Mouse (Mus musculus) embryonic facial prominence, embryonic 10.5 days (tissue): ENCODE measurements around the gene Rhox4b. TPM values are rescaled to one million over a fixed set of nuclear protein-coding genes. Genes with fewer than 3 reads are reported as not detected.
"Not testable (repeated sequence)": the region's sequence is repeated elsewhere in the genome, so short reads cannot be mapped to it uniquely, and the experiment has no call there.

Source experiments
- DNase-seq: peaks from one replicate; pipeline ENCODE4 v3.0.0-alpha.2; 2017; ENCODE audit warnings: low spot score
- H3K27ac ChIP-seq: fragments of 300-500 bp; sonication (generic); replicated peaks from 2 replicates; pipeline ENCODE4 v1.5.1; 2016; ENCODE audit warnings: mild to moderate bottlenecking
- H3K27me3 ChIP-seq: fragments of 300-500 bp; sonication (generic); replicated peaks from 2 replicates; pipeline ENCODE4 v1.6.1; 2016; ENCODE audit warnings: low read depth, mild to moderate bottlenecking; ENCODE audit not compliant: poor library complexity, severe bottlenecking
- H3K36me3 ChIP-seq: fragments of 300-500 bp; sonication (generic); replicated peaks from 2 replicates; pipeline ENCODE4 v1.6.1; 2016; ENCODE audit warnings: mild to moderate bottlenecking, moderate library complexity
- H3K4me1 ChIP-seq: fragments of 300-500 bp; sonication (generic); 2 replicates; pipeline ENCODE4 v1.6.1; 2016
- H3K4me3 ChIP-seq: fragments of 300-500 bp; sonication (generic); 2 replicates; pipeline ENCODE4 v1.5.1; 2016; ENCODE audit warnings: mild to moderate bottlenecking, moderate library complexity
- H3K9me3 ChIP-seq: fragments of 300-500 bp; sonication (generic); 2 replicates; pipeline ENCODE4 v1.6.1; 2016; ENCODE audit warnings: mild to moderate bottlenecking
- WGBS: fragments of 180-500 bp; shearing (Covaris S2); methylation state at CpG from one replicate; pipeline ENCODE4 v1.1.7; 2016; 5-methylcytosine and 5-hydroxymethylcytosine counted together
- polyA plus RNA-seq: library from polyadenylated mRNA; unstranded; fragments of >200 nt; fragmentation: Nextera tagmentation; extraction: Ambion mirVana; gene quantifications from 2 replicates; pipeline ENCODE4 v1.2.1, GENCODE M21; 2016

Rhox4b gene
- 0.64 and 0.68 TPM in 2 replicates for polyA plus RNA-seq

GRCm38 (mm10) chrX:37432194-37432593 is at the start of gene Rhox4b:
Rhox4b (plus strand) TSS chrX:37432494.
- H3K27me3 ChIP-seq, H3K4me1 ChIP-seq, H3K9me3 ChIP-seq, H3K4me3 ChIP-seq, H3K36me3 ChIP-seq, DNase-seq, H3K27ac ChIP-seq: not testable (repeated sequence)
- WGBS, result 85% methylated on average over 14 of the region's 15 CpGs

GRCm38 (mm10) chrX:37390548-37390947 is 41.7 kb upstream of the Rhox4b start, which contains the start of gene Rhox4a2:
Rhox4a2 (plus strand) TSS chrX:37390848.
- not testable (repeated sequence) for H3K4me1 ChIP-seq, DNase-seq, H3K27me3 ChIP-seq, H3K9me3 ChIP-seq, H3K36me3 ChIP-seq, H3K4me3 ChIP-seq, H3K27ac ChIP-seq
- 90% methylated on average over 9 of the region's 16 CpGs for WGBS

- H3K27ac ChIP-seq, H3K4me1 ChIP-seq, DNase-seq, H3K36me3 ChIP-seq, H3K4me3 ChIP-seq, H3K9me3 ChIP-seq, H3K27me3 ChIP-seq: not testable (repeated sequence)
- WGBS, result no CpG with 5 or more reads among the region's 9 CpGs
Observed at GRCm38 (mm10) chrX:37411767-37412166, 20.5 kb upstream of the Rhox4b start, which contains the start of gene Rhox2b. Rhox2b (plus strand) TSS chrX:37412067.

- H3K36me3 ChIP-seq, H3K4me3 ChIP-seq, H3K27ac ChIP-seq, DNase-seq, H3K9me3 ChIP-seq, H3K4me1 ChIP-seq, H3K27me3 ChIP-seq: not testable (repeated sequence)
- 97% methylated on average over 8 of the region's 10 CpGs for WGBS
Observed at GRCm38 (mm10) chrX:37453380-37453779, 21.1 kb downstream of the Rhox4b start, which contains the start of gene Rhox2c. Rhox2c (plus strand) TSS chrX:37453680.

- not testable (repeated sequence) for H3K27ac ChIP-seq
- WGBS, result 92% methylated on average over 3 of the region's 4 CpGs
Observed at GRCm38 (mm10) chrX:37458285-37458684, 26.0 kb downstream of the Rhox4b start, which contains the start of gene Rhox3c. Rhox3c (plus strand) TSS chrX:37458585.

GRCm38 (mm10) chrX:37480037-37480436 is 47.7 kb downstream of the Rhox4b start, which contains the start of gene Rhox4c:
Rhox4c (plus strand) TSS chrX:37480337.
- H3K36me3 ChIP-seq, H3K4me3 ChIP-seq, DNase-seq, H3K27ac ChIP-seq, H3K9me3 ChIP-seq, H3K4me1 ChIP-seq, H3K27me3 ChIP-seq: not testable (repeated sequence)
- 93% methylated on average over 14 of the region's 14 CpGs for WGBS

More at GRCm38 (mm10) chrX:37458285-37458684, 26.0 kb downstream of the Rhox4b start, which contains the start of gene Rhox3c:
- not testable (repeated sequence) for H3K4me1 ChIP-seq, H3K4me3 ChIP-seq, H3K27me3 ChIP-seq, H3K36me3 ChIP-seq, DNase-seq, H3K9me3 ChIP-seq

Other genes starting within 250 kb of the Rhox4b start
- 365 and 368 TPM in 2 replicates for gene Ndufa1, start 241.3 kb upstream of the Rhox4b start, polyA plus RNA-seq
- 11.3 and 11.8 TPM in 2 replicates for gene Rnf113a1, start 241.2 kb upstream of the Rhox4b start, polyA plus RNA-seq
- gene Gm9, start 221.5 kb upstream of the Rhox4b start, polyA plus RNA-seq, result not detected in 2 replicates
- gene Rhox1, start 210.2 kb upstream of the Rhox4b start, polyA plus RNA-seq, result not detected in 2 replicates
- gene Rhox2a, start 187.5 kb upstream of the Rhox4b start, polyA plus RNA-seq, result not detected in 2 replicates
- gene Rhox3a, start 182.6 kb upstream of the Rhox4b start, polyA plus RNA-seq, result not detected in 2 replicates
- not detected in 2 replicates for gene Rhox4a, start 167.2 kb upstream of the Rhox4b start, polyA plus RNA-seq
- not detected in 2 replicates for gene Rhox3a2, start 52.5 kb upstream of the Rhox4b start, polyA plus RNA-seq
- gene Rhox4a2, start 41.6 kb upstream of the Rhox4b start, polyA plus RNA-seq, result 1.9 and 2.0 TPM in 2 replicates
- not detected in 2 replicates for gene Rhox2b, start 20.4 kb upstream of the Rhox4b start, polyA plus RNA-seq
- 0.48 TPM in 1 of 2 replicates, not detected in the other for gene Rhox2c, start 21.2 kb downstream of the Rhox4b start, polyA plus RNA-seq
- gene Rhox3c, start 26.1 kb downstream of the Rhox4b start, polyA plus RNA-seq, result not detected in 2 replicates
- not detected in 2 replicates for gene Rhox4c, start 47.8 kb downstream of the Rhox4b start, polyA plus RNA-seq
- not detected in 2 replicates for gene Rhox2d, start 60.9 kb downstream of the Rhox4b start, polyA plus RNA-seq
- not detected in 2 replicates for gene Rhox4d, start 81.9 kb downstream of the Rhox4b start, polyA plus RNA-seq
- 0.27 and 0.52 TPM in 2 replicates for gene Rhox2e, start 98.0 kb downstream of the Rhox4b start, polyA plus RNA-seq
- gene Rhox3e, start 109.5 kb downstream of the Rhox4b start, polyA plus RNA-seq, result not detected in 2 replicates
- gene Rhox4e, start 124.9 kb downstream of the Rhox4b start, polyA plus RNA-seq, result 0.35 TPM in 1 of 2 replicates, not detected in the other
- gene Rhox2f, start 138.9 kb downstream of the Rhox4b start, polyA plus RNA-seq, result not detected in 2 replicates
- not detected in 2 replicates for gene Rhox3f, start 148.5 kb downstream of the Rhox4b start, polyA plus RNA-seq
- not detected in 2 replicates for gene Rhox4f, start 175.2 kb downstream of the Rhox4b start, polyA plus RNA-seq
- gene Rhox3g, start 196.1 kb downstream of the Rhox4b start, polyA plus RNA-seq, result not detected in 2 replicates
- gene Rhox2g, start 211.0 kb downstream of the Rhox4b start, polyA plus RNA-seq, result not detected in 2 replicates
- gene Rhox4g, start 218.8 kb downstream of the Rhox4b start, polyA plus RNA-seq, result not detected in 2 replicates
- gene Rhox3h, start 236.3 kb downstream of the Rhox4b start, polyA plus RNA-seq, result not detected in 2 replicates
- gene Rhox2h, start 240.8 kb downstream of the Rhox4b start, polyA plus RNA-seq, result not detected in 2 replicates